Mouse (Mus musculus) embryonic stem cell, embryonic (primary cell): ENCODE measurements around the gene Depdc1b.

ENCODE experiments used
- CTCF ChIA-PET, 4 experiments: fragments of 300-600 bp in 2 of 4; fragments of 350-600 bp in 2 of 4; sonication (Branson Sonifier 250); formaldehyde crosslinking; loops; one replicate each; lab custom pipeline; 2022; ENCODE audit warnings: inconsistent platforms in 2 of 4; lab: Charles Lee
- POLR2A ChIA-PET, 4 experiments: fragments of 300-600 bp in 2 of 4; fragments of 350-600 bp in 2 of 4; sonication (Branson Sonifier 250); formaldehyde crosslinking; loops; one replicate each; lab custom pipeline; 2022; ENCODE audit warnings: antibody characterized with exemption in 4 of 4, inconsistent platforms in 1 of 4; lab: Charles Lee

The Depdc1b gene

GRCm38 (mm10) chr13:108329693-108330092 is 13.6 kb downstream of the Depdc1b start:
- CTCF ChIA-PET = interaction anchor here in 3 of 4 experiments (0.6 to 0.7 kb wide), 4 partner anchors 19 to 1159 kb away, joined by 3 to 7 read pairs (median 4); no protein-coding TSS in a partner anchor
- POLR2A ChIA-PET = no interaction called here

- POLR2A ChIA-PET = interaction anchor here in 1 of 4 experiments (1.4 kb wide), 1 partner anchor 19 kb away, joined by 5 read pairs; the partner anchor contains the start of gene Depdc1b
- CTCF ChIA-PET = no interaction called here
Measured at GRCm38 (mm10) chr13:108335257-108336003, 19.3 kb downstream of the Depdc1b start.

- CTCF ChIA-PET = no interaction called here
- POLR2A ChIA-PET = interaction anchor here in 2 of 4 experiments (1.4 to 1.6 kb wide), 3 partner anchors 20 to 175 kb away, joined by 3 to 6 read pairs (median 5); partner anchors contain the start of gene Depdc1b (in 2 of the 2)
Measured at GRCm38 (mm10) chr13:108336192-108336591, 20.1 kb downstream of the Depdc1b start.

- CTCF ChIA-PET = interaction anchor here in 3 of 4 experiments (0.6 to 1.5 kb wide), 6 partner anchors 9 to 146 kb away, joined by 3 read pairs; no protein-coding TSS in a partner anchor
- POLR2A ChIA-PET = interaction anchor here in 2 of 4 experiments (0.9 to 1.6 kb wide), 3 partner anchors 21 to 176 kb away, joined by 3 to 6 read pairs (median 3); partner anchors contain the start of gene Depdc1b (in 1 of the 2)
Measured at GRCm38 (mm10) chr13:108337340-108337739, 21.2 kb downstream of the Depdc1b start.

GRCm38 (mm10) chr13:108338076-108338836 is 22.1 kb downstream of the Depdc1b start:
- ChIA-PET CTCF (interaction anchor here in 2 of 4 experiments (1.1 to 1.5 kb wide), 4 partner anchors 9 to 147 kb away, joined by 3 read pairs; no protein-coding TSS in a partner anchor), POLR2A (interaction anchor here in 2 of 4 experiments (0.5 to 1.6 kb wide), 6 partner anchors 10 to 1347 kb away, joined by 3 to 6 read pairs (median 4); partner anchors contain the start of gene Depdc1b (in 1 of the 2))

GRCm38 (mm10) chr13:108339907-108340596 is 23.9 kb downstream of the Depdc1b start:
- ChIA-PET POLR2A (interaction anchor here in 1 of 4 experiments (0.9 kb wide), 1 partner anchor 28 kb away, joined by 14 read pairs; no protein-coding TSS in a partner anchor), CTCF (interaction anchor here in 2 of 4 experiments (0.6 to 0.7 kb wide), 4 partner anchors 16 to 1188 kb away, joined by 3 to 7 read pairs (median 3); no protein-coding TSS in a partner anchor)

GRCm38 (mm10) chr13:108341585-108341984 is 25.5 kb downstream of the Depdc1b start:
- CTCF ChIA-PET = no interaction called here
- POLR2A ChIA-PET = no interaction called here

GRCm38 (mm10) chr13:108345756-108346155 is 29.6 kb downstream of the Depdc1b start:
- CTCF ChIA-PET = no interaction called here

GRCm38 (mm10) chr13:108347016-108347415 is 30.9 kb downstream of the Depdc1b start:
- ChIA-PET CTCF (interaction anchor here in 3 of 4 experiments (0.5 to 1.2 kb wide), 10 partner anchors 9 to 864 kb away, joined by 3 to 8 read pairs (median 3); partner anchors contain the start of gene Elovl7 (in 1 of the 3)), POLR2A (interaction anchor here in 1 of 4 experiments (1.9 kb wide), 1 partner anchor 31 kb away, joined by 5 read pairs; the partner anchor contains the start of gene Depdc1b)

More at GRCm38 (mm10) chr13:108345756-108346155, 29.6 kb downstream of the Depdc1b start:
- POLR2A ChIA-PET = no interaction called here

GRCm38 (mm10) chr13:108349624-108350023 is 33.5 kb downstream of the Depdc1b start:
- ChIA-PET POLR2A (interaction anchor here in 1 of 4 experiments (1.9 kb wide), 1 partner anchor 11 kb away, joined by 5 read pairs; no protein-coding TSS in a partner anchor), CTCF (interaction anchor here in 2 of 4 experiments (0.6 kb wide), 2 partner anchors 32 to 916 kb away, joined by 3 to 4 read pairs; no protein-coding TSS in a partner anchor)

- POLR2A ChIA-PET = interaction anchor here in 3 of 4 experiments (0.6 to 1.2 kb wide), 6 partner anchors 14 to 859 kb away, joined by 3 to 4 read pairs (median 3); partner anchors contain the start of gene Depdc1b (in 1 of the 3)
- CTCF ChIA-PET = interaction anchor here in 3 of 4 experiments (0.5 to 1.3 kb wide), 5 partner anchors 14 to 1254 kb away, joined by 3 to 4 read pairs (median 3); no protein-coding TSS in a partner anchor
Measured at GRCm38 (mm10) chr13:108353781-108354180, 37.6 kb downstream of the Depdc1b start.

GRCm38 (mm10) chr13:108354804-108355552 is 38.8 kb downstream of the Depdc1b start:
- CTCF ChIA-PET = interaction anchor here in 2 of 4 experiments (0.6 to 0.7 kb wide), 2 partner anchors 15 to 71 kb away, joined by 4 to 7 read pairs; no protein-coding TSS in a partner anchor
- POLR2A ChIA-PET = interaction anchor here in 2 of 4 experiments (0.9 to 1.2 kb wide), 2 partner anchors 12 to 39 kb away, joined by 3 to 4 read pairs; partner anchors contain the start of gene Depdc1b (in 1 of the 2)

GRCm38 (mm10) chr13:108357362-108357761 is 41.2 kb downstream of the Depdc1b start:
- CTCF ChIA-PET = interaction anchor here in 1 of 4 experiments (2.0 kb wide), 1 partner anchor 10 kb away, joined by 6 read pairs; no protein-coding TSS in a partner anchor
- POLR2A ChIA-PET = interaction anchor here in 1 of 4 experiments (0.9 kb wide), 1 partner anchor 190 kb away, joined by 5 read pairs; no protein-coding TSS in a partner anchor

GRCm38 (mm10) chr13:108358228-108358627 is 42.1 kb downstream of the Depdc1b start:
- CTCF ChIA-PET = interaction anchor here in 1 of 4 experiments (0.6 kb wide), 1 partner anchor 855 kb away, joined by 3 read pairs; no protein-coding TSS in a partner anchor
- POLR2A ChIA-PET = interaction anchor here in 2 of 4 experiments (0.7 to 1.9 kb wide), 3 partner anchors 10 to 128 kb away, joined by 4 read pairs; no protein-coding TSS in a partner anchor

- CTCF ChIA-PET = interaction anchor here in 1 of 4 experiments (1.0 kb wide), 1 partner anchor 14 kb away, joined by 3 read pairs; no protein-coding TSS in a partner anchor
- POLR2A ChIA-PET = interaction anchor here in 2 of 4 experiments (0.6 to 1.0 kb wide), 4 partner anchors 10 to 1304 kb away, joined by 3 to 14 read pairs (median 4); no protein-coding TSS in a partner anchor
Measured at GRCm38 (mm10) chr13:108367496-108367895, 51.4 kb downstream of the Depdc1b start.
